Comparison of ENCODE assay signal across 13 mouse cellular contexts in the genomic region with DNA sequence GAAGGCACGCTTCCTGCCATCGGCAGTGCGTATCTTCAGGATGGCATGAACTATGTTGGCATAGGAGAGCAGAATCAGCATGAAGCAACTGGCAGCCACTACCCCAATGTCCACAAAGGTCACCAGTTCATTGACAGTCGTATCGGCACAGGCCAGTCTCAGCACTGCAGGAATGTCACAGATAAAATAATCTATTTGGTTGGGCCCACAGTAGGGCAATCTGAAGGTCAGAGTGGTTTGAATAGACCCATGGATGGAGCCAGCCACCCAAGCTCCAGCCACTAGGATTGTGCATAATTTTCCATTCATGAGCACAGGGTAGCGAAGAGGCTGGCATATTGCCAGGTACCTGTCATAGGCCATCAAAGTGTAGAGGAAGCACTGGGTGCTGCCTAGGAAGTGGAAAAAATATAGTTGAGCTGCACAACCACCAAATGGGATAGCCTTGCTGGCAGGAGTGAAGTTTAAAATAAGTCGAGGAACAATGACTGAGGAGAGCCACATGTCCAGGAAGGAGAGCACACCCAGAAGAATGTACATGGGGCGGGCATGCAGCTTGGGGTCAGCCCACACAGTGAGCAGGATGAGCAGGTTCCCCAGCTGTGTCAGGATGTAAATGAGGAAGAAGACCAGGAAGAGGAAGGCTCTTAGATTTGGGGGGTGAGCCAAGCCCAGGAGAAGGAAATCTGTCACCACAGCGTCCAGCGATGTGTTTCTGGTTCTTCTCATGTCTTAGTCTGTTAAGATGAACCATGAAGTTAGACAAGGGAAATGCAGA. TPM values are rescaled to one million over a fixed set of nuclear protein-coding genes. Genes with fewer than 3 reads are reported as not detected.
"Had no signal": no experiment of that assay in that cellular context is flagged by ENCODE, and none has a peak within 500 bp of the region (broad histone marks: within the 10 kb centered on the region; RNA-seq: fewer than 3 reads in every experiment).

No protein-coding gene starts in this region.

RNA-seq across cellular contexts. Expression of a gene that starts 3.8 kb away (rescaled TPM):
- total RNA-seq: layer of hippocampus, postnatal 25 days; left cerebral cortex, adult 2 months; left cerebral cortex, postnatal 14 days; megakaryocyte-erythroid progenitor cell, adult 5-6 weeks; monocyte, adult 5-6 weeks had no signal
- polyA plus RNA-seq: limb, embryonic 10.5 days; limb, embryonic 15.5 days; liver, embryonic 12.5 days; liver, embryonic 16.5 days; lung, embryonic 14.5 days; midbrain, embryonic 15.5 days; neural tube, embryonic 13.5 days; stomach, embryonic 15.5 days had no signal

RNA-seq across cellular contexts. Expression of a gene that starts 13.2 kb away (rescaled TPM):
- total RNA-seq: layer of hippocampus, postnatal 25 days; left cerebral cortex, adult 2 months; left cerebral cortex, postnatal 14 days; megakaryocyte-erythroid progenitor cell, adult 5-6 weeks; monocyte, adult 5-6 weeks had no signal
- polyA plus RNA-seq: limb, embryonic 10.5 days; limb, embryonic 15.5 days; liver, embryonic 12.5 days; liver, embryonic 16.5 days; lung, embryonic 14.5 days; stomach, embryonic 15.5 days had no signal

RNA-seq across cellular contexts. Expression of a gene that starts 31.4 kb away (rescaled TPM):
- total RNA-seq: layer of hippocampus, postnatal 25 days; left cerebral cortex, adult 2 months; left cerebral cortex, postnatal 14 days; megakaryocyte-erythroid progenitor cell, adult 5-6 weeks; monocyte, adult 5-6 weeks had no signal
- polyA plus RNA-seq: limb, embryonic 10.5 days; limb, embryonic 15.5 days; liver, embryonic 12.5 days; liver, embryonic 16.5 days; lung, embryonic 14.5 days; stomach, embryonic 15.5 days had no signal

RNA-seq across cellular contexts. Expression of a gene that starts 32.5 kb away (rescaled TPM):
- total RNA-seq: layer of hippocampus, postnatal 25 days; left cerebral cortex, adult 2 months; left cerebral cortex, postnatal 14 days; megakaryocyte-erythroid progenitor cell, adult 5-6 weeks; monocyte, adult 5-6 weeks had no signal
- polyA plus RNA-seq: limb, embryonic 10.5 days; limb, embryonic 15.5 days; liver, embryonic 12.5 days; liver, embryonic 16.5 days; lung, embryonic 14.5 days; midbrain, embryonic 15.5 days; neural tube, embryonic 13.5 days; stomach, embryonic 15.5 days had no signal

RNA-seq across cellular contexts. Expression of a gene that starts 54.1 kb away (rescaled TPM):
- total RNA-seq: layer of hippocampus, postnatal 25 days; left cerebral cortex, adult 2 months; left cerebral cortex, postnatal 14 days; megakaryocyte-erythroid progenitor cell, adult 5-6 weeks; monocyte, adult 5-6 weeks had no signal
- polyA plus RNA-seq: limb, embryonic 10.5 days; limb, embryonic 15.5 days; liver, embryonic 12.5 days; liver, embryonic 16.5 days; lung, embryonic 14.5 days; midbrain, embryonic 15.5 days; neural tube, embryonic 13.5 days; stomach, embryonic 15.5 days had no signal
